Mouse (Mus musculus) midbrain, embryonic 13.5 days (tissue): ENCODE measurements around the gene Padi1. TPM values are rescaled to one million over a fixed set of nuclear protein-coding genes. Genes with fewer than 3 reads are reported as not detected.

Experiments used
- ATAC-seq: fragments of 200-750 bp; cut with Nextera tagmentation; 2 replicates; pipeline ENCODE4 v1.8.0; 2017; ENCODE audit warnings: mild to moderate bottlenecking, moderate TSS enrichment, moderate library complexity
- H3K27ac ChIP-seq: fragments of 300-500 bp; sonication (generic); 2 replicates; pipeline ENCODE4 v1.5.1; 2015; ENCODE audit warnings: inconsistent platforms, mild to moderate bottlenecking, moderate library complexity
- H3K27me3 ChIP-seq: fragments of 300-500 bp; sonication (generic); 2 replicates; pipeline ENCODE4 v1.6.1; 2015; ENCODE audit warnings: mild to moderate bottlenecking, inconsistent platforms
- H3K36me3 ChIP-seq: fragments of 300-500 bp; sonication (generic); 2 replicates; pipeline ENCODE4 v1.6.1; 2015; ENCODE audit warnings: mild to moderate bottlenecking, inconsistent platforms
- H3K4me1 ChIP-seq: fragments of 300-500 bp; sonication (generic); replicated peaks from 2 replicates; pipeline ENCODE4 v1.6.1; 2015; ENCODE audit warnings: inconsistent platforms
- H3K4me2 ChIP-seq: fragments of 300-500 bp; sonication (generic); replicated peaks from 2 replicates; pipeline ENCODE4 v1.6.1; 2015; ENCODE audit warnings: moderate library complexity, mild to moderate bottlenecking, inconsistent platforms
- H3K4me3 ChIP-seq: fragments of 300-500 bp; sonication (generic); replicated peaks from 2 replicates; pipeline ENCODE4 v1.5.1; 2015; ENCODE audit warnings: mild to moderate bottlenecking, inconsistent platforms
- H3K9ac ChIP-seq: fragments of 300-500 bp; sonication (generic); replicated peaks from 2 replicates; pipeline ENCODE4 v1.6.1; 2015; ENCODE audit warnings: mild to moderate bottlenecking, inconsistent platforms
- H3K9me3 ChIP-seq: fragments of 300-500 bp; sonication (generic); 2 replicates; pipeline ENCODE4 v1.6.1; 2016; ENCODE audit warnings: mild to moderate bottlenecking, inconsistent platforms
- WGBS: fragments of 180-500 bp; shearing (Covaris S2); methylation state at CpG from one replicate; pipeline ENCODE4 v1.1.7; 2015; 5-methylcytosine and 5-hydroxymethylcytosine counted together
- polyA plus RNA-seq: library from polyadenylated mRNA; unstranded; fragments of >200 nt; fragmentation: Nextera tagmentation; extraction: Ambion mirVana; gene quantifications from 2 replicates; pipeline ENCODE4 v1.2.1, GENCODE M21; 2015

Gene Padi1
- not detected in 2 replicates for polyA plus RNA-seq

DNA sequence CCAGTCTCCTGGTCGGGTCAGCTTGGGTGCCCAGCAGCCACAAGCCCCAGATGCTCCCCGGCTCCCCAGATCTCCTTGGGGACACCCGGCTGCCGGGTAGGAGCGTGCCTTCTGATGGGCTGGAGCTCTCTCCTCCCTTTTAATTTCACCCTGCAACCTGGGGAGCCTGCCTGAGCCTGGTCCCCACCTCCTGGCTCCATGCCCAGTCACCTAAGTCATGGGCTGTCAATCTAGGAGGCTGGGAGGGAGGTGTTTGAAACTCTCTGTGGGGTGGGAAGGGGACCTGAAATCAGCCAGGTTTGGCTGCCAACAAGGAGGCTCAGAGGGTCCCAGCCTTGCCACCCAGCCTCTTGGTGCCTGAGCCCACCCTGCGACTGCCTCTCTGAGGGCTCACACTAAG, at the start of gene Padi1:
Gene Padi1, minus strand, starts transcription at position 113 of the 400 bp plus-strand sequence.
- no peaks in the 10 kb centered on the region for H3K27me3 ChIP-seq
- no peaks in the 10 kb centered on the region for H3K36me3 ChIP-seq
- no peak within 1 kb of the TSS for H3K27ac ChIP-seq
- H3K4me1 ChIP-seq = 0 out of 2 replicates have a peak, but pooled peaks cover 8% of the 10 kb centered on the region
- no peak within 1 kb of the TSS for H3K4me3 ChIP-seq
- no peak within 1 kb of the TSS for H3K9ac ChIP-seq
- ATAC-seq = 0 out of 2 replicates have a peak, but pooled peaks have one; percentile 27
- H3K9me3 ChIP-seq = no peaks in the 10 kb centered on the region
- H3K4me2 ChIP-seq = no peak within 1 kb of the TSS
- 78% methylated on average over 6 of the region's 6 CpGs for WGBS

- Histone ChIP-seq H3K9me3 (0 out of 2 replicates have a peak, but pooled peaks cover 6% of the 10 kb centered on the region), H3K27ac (no peak overlapping the region), H3K27me3 (no peaks in the 10 kb centered on the region), H3K36me3 (no peaks in the 10 kb centered on the region), H3K4me1 (no peaks in the 10 kb centered on the region), H3K9ac (no peak overlapping the region), H3K4me3 (no peak overlapping the region), H3K4me2 (no peak overlapping the region)
- ATAC-seq = no peak
- WGBS = 68% methylated on average over 1 of the region's 1 CpGs
These were observed 46.6 kb upstream of the Padi1 start for GRCm38 (mm10) chr4:140892163-140892530.

DNA sequence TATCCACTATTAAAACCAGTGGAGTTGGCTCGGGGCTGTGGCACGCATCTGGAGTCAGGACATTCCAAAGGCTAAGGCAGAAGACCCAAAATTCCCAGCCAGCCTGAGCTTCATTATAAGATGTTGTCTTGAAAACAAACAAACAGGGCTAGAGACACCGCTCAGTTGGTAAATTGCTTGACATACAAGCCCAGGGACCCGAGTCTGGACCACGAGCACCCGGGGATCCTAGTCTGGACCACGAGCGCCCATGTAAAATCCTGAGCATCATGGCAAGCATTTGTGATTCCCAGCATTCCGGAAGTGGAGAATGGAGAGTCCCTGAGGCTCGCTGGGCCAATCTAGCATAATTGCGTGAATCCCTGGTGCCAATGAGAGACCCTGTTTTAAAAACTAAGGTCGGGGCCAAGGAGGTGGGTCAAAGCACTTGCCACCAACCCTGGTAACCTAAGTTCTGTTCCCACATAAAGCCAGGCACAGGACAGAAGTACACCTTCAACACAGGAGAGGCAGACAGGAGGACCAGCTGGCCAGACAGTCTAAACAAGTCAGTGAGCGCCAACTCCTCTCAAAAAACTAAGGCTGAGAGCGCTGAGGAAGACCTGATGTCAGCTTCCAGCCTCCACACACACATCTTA, 46.1 kb upstream of the Padi1 start:
- H3K36me3 ChIP-seq = no peaks in the 10 kb centered on the region
- H3K4me2 ChIP-seq = no peak overlapping the region
- no peak overlapping the region for H3K4me3 ChIP-seq
- no peaks in the 10 kb centered on the region for H3K4me1 ChIP-seq
- WGBS = 94% methylated on average over 14 of the region's 14 CpGs
- H3K9ac ChIP-seq = no peak overlapping the region
- no peak overlapping the region for H3K27ac ChIP-seq
- no peak for ATAC-seq
- 0 out of 2 replicates have a peak, but pooled peaks cover 6% of the 10 kb centered on the region for H3K9me3 ChIP-seq
- no peaks in the 10 kb centered on the region for H3K27me3 ChIP-seq

DNA sequence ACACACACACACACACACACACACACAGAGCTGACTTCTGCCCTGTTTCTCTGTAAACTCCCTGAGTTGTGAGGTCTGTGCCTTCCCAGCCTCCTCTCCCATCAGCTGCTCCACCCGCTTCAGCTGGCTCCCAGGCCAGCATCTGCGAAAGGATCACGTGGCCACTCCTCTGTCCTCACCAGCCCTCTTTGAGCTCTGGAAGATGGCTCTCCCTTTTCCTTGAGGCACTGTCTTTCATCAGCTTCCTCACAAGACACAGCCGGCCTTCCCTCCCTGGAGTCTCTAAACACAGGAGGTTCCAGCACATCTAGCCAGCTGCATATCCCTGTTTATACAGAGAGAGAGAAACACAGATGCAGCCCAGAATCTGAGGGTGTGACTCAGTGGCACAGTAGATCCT, 38.3 kb upstream of the Padi1 start:
- WGBS = 42% methylated on average over 4 of the region's 4 CpGs
- H3K27me3 ChIP-seq = no peaks in the 10 kb centered on the region
- no peak overlapping the region for H3K4me3 ChIP-seq
- H3K9ac ChIP-seq = no peak overlapping the region
- no peak for ATAC-seq
- H3K27ac ChIP-seq = no peak overlapping the region
- no peak overlapping the region for H3K4me2 ChIP-seq
- H3K36me3 ChIP-seq = no peaks in the 10 kb centered on the region
- peaks cover 6% of the 10 kb centered on the region; the same call in 1 of the 2 replicates for H3K9me3 ChIP-seq
- peaks cover 4% of the 10 kb centered on the region; the same call in 1 of the 2 replicates for H3K4me1 ChIP-seq

GRCm38 (mm10) chr4:140882981-140883380, 37.4 kb upstream of the Padi1 start:
- no peak for ATAC-seq
- Histone ChIP-seq H3K27me3 (no peaks in the 10 kb centered on the region), H3K27ac (no peak overlapping the region), H3K9me3 (peaks cover 6% of the 10 kb centered on the region; the same call in 1 of the 2 replicates), H3K36me3 (no peaks in the 10 kb centered on the region), H3K4me1 (peaks cover 4% of the 10 kb centered on the region; the same call in 1 of the 2 replicates), H3K4me3 (no peak overlapping the region), H3K9ac (no peak overlapping the region), H3K4me2 (no peak overlapping the region)
- WGBS = 98% methylated on average over 3 of the region's 3 CpGs

DNA sequence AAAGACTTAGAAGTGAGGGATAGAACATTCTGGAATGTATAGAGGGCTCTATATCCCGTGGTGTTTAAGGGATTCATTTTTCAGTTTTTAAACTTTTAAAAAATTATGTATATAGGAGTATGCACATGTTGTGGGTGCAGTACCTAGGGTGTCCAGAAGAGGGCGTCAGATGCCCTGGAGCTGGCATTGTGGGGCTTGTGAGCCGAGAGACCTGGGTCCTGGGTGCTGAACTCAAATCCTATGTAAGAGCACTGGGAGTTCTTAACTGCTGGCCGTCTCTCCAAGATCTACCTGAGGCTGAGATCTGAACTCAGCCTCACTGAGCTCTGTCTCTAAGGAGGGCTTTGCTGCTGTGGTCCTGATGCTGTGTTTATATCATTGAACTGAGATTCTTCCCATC, 36.8 kb upstream of the Padi1 start:
- H3K9ac ChIP-seq = no peak overlapping the region
- H3K4me2 ChIP-seq = no peak overlapping the region
- ATAC-seq = no peak
- H3K27me3 ChIP-seq = no peaks in the 10 kb centered on the region
- H3K9me3 ChIP-seq = peaks cover 6% of the 10 kb centered on the region; the same call in 1 of the 2 replicates
- H3K27ac ChIP-seq = no peak overlapping the region
- H3K36me3 ChIP-seq = no peaks in the 10 kb centered on the region
- WGBS = 59% methylated on average over 4 of the region's 4 CpGs
- peaks cover 4% of the 10 kb centered on the region; the same call in 1 of the 2 replicates for H3K4me1 ChIP-seq
- no peak overlapping the region for H3K4me3 ChIP-seq

- Histone ChIP-seq H3K4me1 (peaks cover 4% of the 10 kb centered on the region; the same call in 1 of the 2 replicates), H3K4me2 (no peak overlapping the region), H3K27ac (no peak overlapping the region), H3K4me3 (no peak overlapping the region), H3K9ac (no peak overlapping the region), H3K9me3 (peaks cover 6% of the 10 kb centered on the region; the same call in 1 of the 2 replicates), H3K27me3 (no peaks in the 10 kb centered on the region), H3K36me3 (no peaks in the 10 kb centered on the region)
- ATAC-seq = no peak
- 91% methylated on average over 13 of the region's 13 CpGs for WGBS
These were observed 36.2 kb upstream of the Padi1 start for GRCm38 (mm10) chr4:140881771-140882170.

DNA sequence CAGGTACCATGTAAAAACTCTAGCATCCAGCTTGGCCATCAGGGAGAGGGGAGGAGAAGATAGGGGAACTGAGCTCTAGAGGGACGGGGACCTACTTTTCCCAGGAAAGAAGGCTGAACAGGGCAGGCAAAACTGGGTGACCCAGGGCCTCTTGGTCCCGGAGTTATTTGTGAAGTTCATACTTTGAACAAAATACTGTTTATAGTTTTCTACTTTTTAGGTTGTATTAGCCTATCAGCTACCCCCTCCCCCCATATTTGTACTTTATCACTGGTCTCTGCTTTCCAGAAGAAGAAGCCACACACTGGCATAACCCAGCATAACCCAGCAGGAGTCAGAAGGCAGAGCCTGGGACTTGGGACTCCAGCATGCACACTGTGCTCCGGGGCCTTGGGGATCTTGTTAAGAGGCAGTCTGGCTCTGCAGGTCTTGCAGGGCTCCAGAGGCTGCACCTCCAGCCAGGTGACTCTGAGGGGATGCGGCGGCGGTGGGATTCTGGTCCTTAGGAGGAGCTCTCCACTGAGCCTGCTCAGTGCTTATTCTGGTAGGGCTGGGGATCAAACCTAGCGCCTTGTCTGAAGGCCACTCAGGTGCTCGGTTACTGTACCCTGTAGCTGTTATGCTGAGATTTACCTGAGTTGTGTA, 35.6 kb upstream of the Padi1 start:
- Histone ChIP-seq H3K4me1 (peaks cover 4% of the 10 kb centered on the region; the same call in 1 of the 2 replicates), H3K27ac (no peak overlapping the region), H3K4me3 (no peak overlapping the region), H3K9me3 (peaks cover 6% of the 10 kb centered on the region; the same call in 1 of the 2 replicates), H3K4me2 (no peak overlapping the region), H3K27me3 (no peaks in the 10 kb centered on the region), H3K36me3 (no peaks in the 10 kb centered on the region), H3K9ac (no peak overlapping the region)
- 89% methylated on average over 8 of the region's 8 CpGs for whole genome bisulfite sequencing
- no peak for ATAC-seq

DNA sequence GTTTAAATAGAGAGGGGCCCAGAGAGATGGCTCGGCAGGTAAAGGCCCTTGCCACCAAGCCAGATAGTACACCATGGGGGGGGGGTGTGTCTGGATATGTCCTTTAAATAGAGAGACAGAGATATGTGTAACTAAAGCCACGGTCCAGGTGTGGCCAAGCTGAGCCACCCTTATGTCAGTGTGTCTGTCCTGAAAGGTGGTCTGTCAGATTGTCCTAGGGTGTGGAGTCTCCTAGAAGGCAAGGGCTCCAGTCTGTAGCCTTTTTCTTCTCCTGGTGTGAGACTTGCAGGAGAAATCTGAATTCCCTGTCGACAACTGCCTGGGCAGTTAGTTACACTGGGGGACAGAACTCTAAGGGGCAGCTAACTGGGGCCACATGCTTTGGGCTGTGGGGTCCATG, 34.6 kb upstream of the Padi1 start:
- no peak overlapping the region for H3K4me2 ChIP-seq
- H3K9me3 ChIP-seq = peaks cover 6% of the 10 kb centered on the region; the same call in 1 of the 2 replicates
- H3K4me3 ChIP-seq = no peak overlapping the region
- H3K36me3 ChIP-seq = no peaks in the 10 kb centered on the region
- H3K9ac ChIP-seq = no peak overlapping the region
- no peak overlapping the region for H3K27ac ChIP-seq
- no peaks in the 10 kb centered on the region for H3K27me3 ChIP-seq
- no peak for ATAC-seq
- H3K4me1 ChIP-seq = peaks cover 4% of the 10 kb centered on the region; the same call in 1 of the 2 replicates
- WGBS = 77% methylated on average over 3 of the region's 3 CpGs

DNA sequence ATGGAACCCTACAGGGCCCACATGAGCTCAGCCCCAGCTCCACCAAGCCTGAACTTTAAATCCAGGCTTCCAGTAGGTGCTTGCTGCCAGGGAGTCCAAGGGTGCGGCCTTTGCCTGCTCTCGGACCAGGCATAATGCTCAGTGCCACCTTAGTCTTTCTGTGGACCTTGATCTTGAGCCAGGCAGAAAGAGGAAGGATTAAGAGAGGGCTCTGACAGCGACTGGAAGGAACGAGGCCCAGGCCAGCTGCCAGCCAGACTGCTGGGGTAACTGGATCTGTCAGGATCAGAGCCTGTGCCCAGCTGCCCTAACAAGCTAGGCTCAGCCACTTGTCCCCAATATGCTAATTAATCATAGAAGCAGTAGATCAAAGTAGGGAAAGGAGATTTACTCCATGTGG, 34.2 kb upstream of the Padi1 start:
- 0 out of 2 replicates have a peak, but pooled peaks have one; percentile 56 for ATAC-seq
- Histone ChIP-seq H3K9me3 (peaks cover 6% of the 10 kb centered on the region; the same call in 1 of the 2 replicates), H3K9ac (no peak overlapping the region), H3K4me2 (no peak overlapping the region), H3K4me1 (peaks cover 4% of the 10 kb centered on the region; the same call in 1 of the 2 replicates), H3K27me3 (no peaks in the 10 kb centered on the region), H3K4me3 (no peak overlapping the region), H3K27ac (no peak overlapping the region), H3K36me3 (no peaks in the 10 kb centered on the region)
- 56% methylated on average over 4 of the region's 4 CpGs for WGBS

- Histone ChIP-seq H3K27me3 (no peaks in the 10 kb centered on the region), H3K36me3 (no peaks in the 10 kb centered on the region), H3K4me3 (no peak overlapping the region), H3K9me3 (peaks cover 6% of the 10 kb centered on the region; the same call in 1 of the 2 replicates), H3K27ac (no peak overlapping the region), H3K4me2 (no peak overlapping the region), H3K4me1 (peaks cover 4% of the 10 kb centered on the region; the same call in 1 of the 2 replicates), H3K9ac (no peak overlapping the region)
- ATAC-seq = no peak
- WGBS = 90% methylated on average over 6 of the region's 6 CpGs
These were observed 33.5 kb upstream of the Padi1 start for GRCm38 (mm10) chr4:140879116-140879515.

DNA sequence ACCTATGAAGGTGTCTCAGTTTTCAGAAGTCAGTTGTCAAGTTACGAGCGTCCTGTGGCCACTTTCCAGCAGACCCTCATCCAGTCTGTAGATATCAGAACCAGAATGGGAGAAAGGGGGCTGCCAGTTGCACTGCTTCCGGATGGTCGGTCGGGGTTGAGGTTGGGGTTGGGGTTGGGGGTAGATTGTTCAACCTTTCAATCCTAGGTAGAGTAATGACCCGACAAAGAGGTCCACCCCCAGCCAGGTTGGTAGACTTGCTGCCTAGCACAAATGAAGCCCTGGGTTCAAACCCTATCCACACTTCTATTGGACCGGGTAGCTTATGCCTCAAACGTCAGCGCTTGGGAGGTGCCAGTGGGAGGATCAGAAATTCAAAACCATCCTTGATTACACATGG, 33.1 kb upstream of the Padi1 start:
- no peak overlapping the region for H3K4me3 ChIP-seq
- no peaks in the 10 kb centered on the region for H3K36me3 ChIP-seq
- no peaks in the 10 kb centered on the region for H3K27me3 ChIP-seq
- H3K9me3 ChIP-seq = peaks cover 6% of the 10 kb centered on the region; the same call in 1 of the 2 replicates
- H3K27ac ChIP-seq = no peak overlapping the region
- peaks cover 4% of the 10 kb centered on the region; the same call in 1 of the 2 replicates for H3K4me1 ChIP-seq
- ATAC-seq = no peak
- no peak overlapping the region for H3K4me2 ChIP-seq
- WGBS = 90% methylated on average over 9 of the region's 9 CpGs
- no peak overlapping the region for H3K9ac ChIP-seq
